ENCODE assay signal across 10 mouse cellular contexts in genomic region chr7:6154164-6154563, GRCm38 (mm10). TPM values are rescaled to one million over a fixed set of nuclear protein-coding genes. Genes with fewer than 3 reads are reported as not detected.
DNase-seq lines count a peak whose midpoint lies in the region; ATAC-seq and TF ChIP-seq lines count a peak whose summit lies in the region.
"Had no signal": no experiment of that assay in that cellular context is flagged by ENCODE, and none has a peak within 500 bp of the region (broad histone marks: within the 10 kb centered on the region; RNA-seq: fewer than 3 reads in every experiment).

No protein-coding gene starts in this region.

- peaks cover 14% of the 10 kb centered on the region; the same call in 1 of the 2 replicates for H3K4me1 ChIP-seq in cortical plate, adult 2 months (ENCODE audit: control insufficient read depth, insufficient read depth, low read length)
- peaks cover 34% of the 10 kb centered on the region for H3K4me1 ChIP-seq in hindbrain, embryonic 15.5 days (replicated peaks)
- peaks cover 20% of the 10 kb centered on the region for H3K4me1 ChIP-seq in midbrain, embryonic 16.5 days (ENCODE audit: control insufficient read depth, insufficient read depth, low read length)

- ATAC-seq in hindbrain, embryonic 15.5 days (ENCODE audit: low FRiP score, low read depth) = no peak
- no peak for ATAC-seq in midbrain, embryonic 16.5 days
- ATAC-seq in granulocyte monocyte progenitor cell, adult 5-6 weeks (replicated peaks; ENCODE audit: poor library complexity, severe bottlenecking) = no peak
- ATAC-seq: inflammation-experienced regulatory T-cells, adult 6 months had no signal

- DNase-seq in kidney, adult 9 months = peak; percentile 30
- DNase-seq in kidney, adult 11 months = no peak
- no peak for DNase-seq in kidney, adult 18-20 months
- DNase-seq in layer of hippocampus, postnatal 25 days (ENCODE audit: extremely low spot score in 1 of 2, low spot score in 1 of 2) = no peak
- DNase-seq: thymus, postnatal 36 days had no signal

- H3K27ac ChIP-seq in cortical plate, adult 2 months (ENCODE audit: insufficient read depth, low read length) = no peak overlapping the region
- H3K27ac ChIP-seq in hindbrain, embryonic 15.5 days (replicated peaks) = no peak overlapping the region
- no peak overlapping the region for H3K27ac ChIP-seq in midbrain, embryonic 16.5 days (ENCODE audit: low read length)

- no peak for TF ChIP-seq CTCF in cortical plate, adult 2 months (IDR thresholded peaks at IDR 0.05; ENCODE audit: extremely low read depth, insufficient read depth, low read length)

- TF ChIP-seq POLR2A in cortical plate, adult 2 months (IDR thresholded peaks at IDR 0.05; ENCODE audit: extremely low read depth, insufficient read depth, low read length) = no peak

- peak overlapping the region; percentile 91 for H3K4me2 ChIP-seq in hindbrain, embryonic 15.5 days
- H3K4me2 ChIP-seq in midbrain, embryonic 16.5 days (ENCODE audit: low read length) = peak overlapping the region; percentile 98

- no peaks in the 10 kb centered on the region for H3K36me3 ChIP-seq in hindbrain, embryonic 15.5 days
- H3K36me3 ChIP-seq in midbrain, embryonic 16.5 days (ENCODE audit: control insufficient read depth, insufficient read depth, low read length) = no peaks in the 10 kb centered on the region

- 87% methylated on average over 5 of the region's 5 CpGs for WGBS in hindbrain, embryonic 15.5 days
- WGBS in midbrain, embryonic 16.5 days = 85% methylated on average over 5 of the region's 5 CpGs

- peak overlapping the region; percentile 98; the same call in 1 of the 2 replicates for H3K4me3 ChIP-seq in cortical plate, adult 2 months (ENCODE audit: insufficient read depth, low read length)
- H3K4me3 ChIP-seq in hindbrain, embryonic 15.5 days = peak overlapping the region; percentile 67
- H3K4me3 ChIP-seq in midbrain, embryonic 16.5 days (ENCODE audit: low read depth, low read length) = peak overlapping the region; percentile 84; the same call in 1 of the 2 replicates

- no peaks in the 10 kb centered on the region for H3K27me3 ChIP-seq in hindbrain, embryonic 15.5 days
- H3K27me3 ChIP-seq in midbrain, embryonic 16.5 days (ENCODE audit: control insufficient read depth, insufficient read depth, low read depth, low read length) = no peaks in the 10 kb centered on the region

- no peaks in the 10 kb centered on the region for H3K9me3 ChIP-seq in hindbrain, embryonic 15.5 days
- no peaks in the 10 kb centered on the region for H3K9me3 ChIP-seq in midbrain, embryonic 16.5 days (replicated peaks; ENCODE audit: control insufficient read depth, low read length, poor library complexity, severe bottlenecking)

- no peak overlapping the region for H3K9ac ChIP-seq in hindbrain, embryonic 15.5 days
- peak overlapping the region; percentile 93 for H3K9ac ChIP-seq in midbrain, embryonic 16.5 days (ENCODE audit: low read depth, low read length)

RNA-seq across cellular contexts. Expression of gene Zfp787, which starts 1.6 kb away (rescaled TPM):
- polyA plus RNA-seq in cortical plate, adult 2 months (2012; rRNA removed) = 37.4 and 37.9 TPM in 2 replicates
- polyA plus RNA-seq in hindbrain, embryonic 15.5 days (2015; fragmentation: Nextera tagmentation; extraction: Ambion mirVana) = 24.8 and 27.4 TPM in 2 replicates
- polyA plus RNA-seq in midbrain, embryonic 16.5 days (2015; fragmentation: Nextera tagmentation; extraction: Ambion mirVana) = 22.5 and 23.1 TPM in 2 replicates
- total RNA-seq in granulocyte monocyte progenitor cell, adult 5-6 weeks (2014; fragmentation: Nextera tagmentation) = 22.6 and 23.7 TPM in 2 replicates
- total RNA-seq in granulocyte monocyte progenitor cell, adult 5-6 weeks (2017) = 20.2 and 32.4 TPM in 2 replicates
- 10 to 100 TPM; 25.5 to 28.2 TPM for total RNA-seq in layer of hippocampus, postnatal 25 days (2021)

RNA-seq across cellular contexts. Expression of gene Zfp444, which starts 17.9 kb away (rescaled TPM):
- 53.5 and 56.1 TPM in 2 replicates for polyA plus RNA-seq in cortical plate, adult 2 months (2012; rRNA removed)
- polyA plus RNA-seq in hindbrain, embryonic 15.5 days (2015; fragmentation: Nextera tagmentation; extraction: Ambion mirVana) = 87.8 and 90.1 TPM in 2 replicates
- 94.9 and 95.7 TPM in 2 replicates for polyA plus RNA-seq in midbrain, embryonic 16.5 days (2015; fragmentation: Nextera tagmentation; extraction: Ambion mirVana)
- 11.6 and 14.7 TPM in 2 replicates for total RNA-seq in granulocyte monocyte progenitor cell, adult 5-6 weeks (2014; fragmentation: Nextera tagmentation)
- 20.1 and 23.3 TPM in 2 replicates for total RNA-seq in granulocyte monocyte progenitor cell, adult 5-6 weeks (2017)
- total RNA-seq in layer of hippocampus, postnatal 25 days (2021) = 10 to 100 TPM; 58.2 to 66.7 TPM

RNA-seq across cellular contexts. Expression of gene Galp, which starts 42.7 kb away (rescaled TPM):
- not detected in 2 replicates for polyA plus RNA-seq in cortical plate, adult 2 months (2012; rRNA removed)
- polyA plus RNA-seq in hindbrain, embryonic 15.5 days (2015; fragmentation: Nextera tagmentation; extraction: Ambion mirVana) = not detected in 2 replicates
- not detected in 2 replicates for polyA plus RNA-seq in midbrain, embryonic 16.5 days (2015; fragmentation: Nextera tagmentation; extraction: Ambion mirVana)
- total RNA-seq in granulocyte monocyte progenitor cell, adult 5-6 weeks (2014; fragmentation: Nextera tagmentation) = not detected in 2 replicates
- not detected in 2 replicates for total RNA-seq in granulocyte monocyte progenitor cell, adult 5-6 weeks (2017)
- total RNA-seq in layer of hippocampus, postnatal 25 days (2021) = not detected
- polyA plus RNA-seq: inflammation-experienced regulatory T-cells, adult 6 months had no signal
